Mouse (Mus musculus) liver, embryonic 14.5 days (tissue): ENCODE results near the gene Mafk. TPM values are rescaled to one million over a fixed set of nuclear protein-coding genes. Genes with fewer than 3 reads are reported as not detected.
A peak's percentile ranks its signal among the peaks of the same experiment; 100 is the strongest.

Experiments
- ATAC-seq: fragments of 200-750 bp; cut with Nextera tagmentation; 2 replicates; pipeline ENCODE4 v1.8.0; 2017; ENCODE audit warnings: moderate number of reproducible peaks, mild to moderate bottlenecking, moderate library complexity; ENCODE audit not compliant: insufficient read depth
- DNase-seq, 3 experiments: peaks; one replicate each; pipeline ENCODE4 v3.0.0-alpha.2; 2012 to 2013; ENCODE audit warnings: low read depth in 3 of 3, low spot score in 3 of 3
- H3K27ac ChIP-seq: fragments of 300-500 bp; sonication (generic); 2 replicates; pipeline ENCODE4 v1.5.1; 2014; ENCODE audit warnings: moderate library complexity, mild to moderate bottlenecking, control low read depth, inconsistent platforms
- H3K27me3 ChIP-seq: fragments of 300-500 bp; sonication (generic); 2 replicates; pipeline ENCODE4 v1.6.1; 2014; ENCODE audit warnings: mild to moderate bottlenecking, low read length, moderate library complexity; ENCODE audit not compliant: control insufficient read depth, insufficient read depth
- H3K36me3 ChIP-seq: fragments of 300-500 bp; sonication (generic); replicated peaks from 2 replicates; pipeline ENCODE4 v1.6.1; 2014; ENCODE audit warnings: low read depth; ENCODE audit not compliant: control insufficient read depth, insufficient read depth
- H3K4me1 ChIP-seq, 2 experiments: fragments of 200-500 bp in 1 of 2; fragments of 300-500 bp in 1 of 2; sonication (generic) in 1 of 2; replicated peaks; 2 replicates each; pipeline ENCODE4 v1.6.1; 2012 to 2014; ENCODE audit warnings: antibody characterized with exemption in 1 of 2, inconsistent platforms in 1 of 2, low read length in 1 of 2; ENCODE audit not compliant: control insufficient read depth in 2 of 2, insufficient read depth in 2 of 2
- H3K4me2 ChIP-seq: fragments of 300-500 bp; sonication (generic); 2 replicates; pipeline ENCODE4 v1.6.1; 2014; ENCODE audit warnings: low read depth, mild to moderate bottlenecking, control low read depth, moderate library complexity
- H3K4me3 ChIP-seq, 2 experiments: fragments of 200-500 bp in 1 of 2; fragments of 300-500 bp in 1 of 2; sonication (generic) in 1 of 2; 2 replicates each; pipeline ENCODE4 v1.5.1; 2012 to 2014; ENCODE audit warnings: low read depth in 2 of 2, low read length in 2 of 2, mild to moderate bottlenecking in 2 of 2, control low read depth in 1 of 2, inconsistent platforms in 1 of 2, moderate library complexity in 1 of 2; ENCODE audit not compliant: insufficient read depth in 1 of 2
- H3K9ac ChIP-seq: fragments of 300-500 bp; sonication (generic); replicated peaks from 2 replicates; pipeline ENCODE4 v1.6.1; 2014; ENCODE audit warnings: mild to moderate bottlenecking, control low read depth, moderate library complexity
- H3K9me3 ChIP-seq: fragments of 300-500 bp; sonication (generic); 2 replicates; pipeline ENCODE4 v1.6.1; 2016; ENCODE audit warnings: low read length, mixed read lengths; ENCODE audit not compliant: control insufficient read depth
- CTCF ChIP-seq: IDR thresholded peaks from 2 replicates; pipeline ENCODE4 v1.5.1; 2016; ENCODE audit warnings: antibody characterized with exemption, low read depth, control low read depth
- EP300 ChIP-seq: IDR thresholded peaks from 2 replicates; pipeline ENCODE4 v1.6.1; 2016; ENCODE audit warnings: antibody characterized with exemption, low read depth
- WGBS: fragments of 180-500 bp; shearing (Covaris S2); extraction: QIAGEN DNeasy Blood & Tissue Kit; methylation state at CpG from one replicate; pipeline ENCODE4 v1.1.7; 2014; ENCODE audit not compliant: insufficient replicate concordance; 5-methylcytosine and 5-hydroxymethylcytosine counted together
- microRNA-seq: library from miRNA; unstranded; fragments of <30 nt; microRNA quantifications from one replicate; pipeline ENCODE4, GENCODE M21; 2016
- polyA plus RNA-seq, 2 experiments: library from polyadenylated mRNA; depleted of rRNA in 1 of 2; stranded (reverse) in 1 of 2; unstranded in 1 of 2; fragments of >200 nt; fragmentation: Nextera tagmentation in 1 of 2; extraction: Ambion mirVana in 1 of 2; gene quantifications; 2 replicates each; pipeline versions ENCODE4 v1.2.1 to v1.2.3; 2012 to 2014

The Mafk gene
- polyA plus RNA-seq, 2 experiments, result 20.7 to 23.0 TPM

DNA sequence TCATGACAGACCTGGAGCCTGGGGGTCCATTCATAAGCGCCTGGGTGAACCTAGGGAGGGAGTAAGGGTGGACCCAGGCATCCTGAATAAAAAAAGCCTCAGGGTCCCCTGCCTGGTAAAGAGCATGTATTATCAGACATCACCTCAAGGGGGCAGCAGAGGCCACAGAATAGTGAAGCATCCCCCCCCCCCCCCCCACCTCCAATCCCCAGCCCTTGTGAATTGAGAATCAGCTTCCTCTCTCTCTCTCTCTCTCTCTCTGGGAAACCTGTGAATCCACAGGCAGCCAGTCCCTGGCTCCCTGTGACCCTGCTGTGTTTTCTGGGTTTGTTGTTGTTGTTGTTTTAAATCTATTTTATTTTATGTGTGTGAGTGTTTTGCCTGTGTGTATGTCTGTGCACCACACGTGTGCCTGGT is 47.2 kb downstream of the Mafk start:
- no peak for ATAC-seq
- TF ChIP-seq CTCF (peak; percentile 49), EP300 (no peak)
- H3K9ac ChIP-seq, result no peak overlapping the region
- no peak overlapping the region for H3K4me3 ChIP-seq
- no peak overlapping the region for H3K4me2 ChIP-seq
- H3K27ac ChIP-seq, result no peak overlapping the region
- no peak for DNase-seq
- no peaks in the 10 kb centered on the region for H3K27me3 ChIP-seq
- H3K9me3 ChIP-seq, result no peaks in the 10 kb centered on the region
- no peaks in the 10 kb centered on the region for H3K4me1 ChIP-seq
- 12% methylated on average over 2 of the region's 2 CpGs for WGBS
- H3K36me3 ChIP-seq, result no peaks in the 10 kb centered on the region

DNA sequence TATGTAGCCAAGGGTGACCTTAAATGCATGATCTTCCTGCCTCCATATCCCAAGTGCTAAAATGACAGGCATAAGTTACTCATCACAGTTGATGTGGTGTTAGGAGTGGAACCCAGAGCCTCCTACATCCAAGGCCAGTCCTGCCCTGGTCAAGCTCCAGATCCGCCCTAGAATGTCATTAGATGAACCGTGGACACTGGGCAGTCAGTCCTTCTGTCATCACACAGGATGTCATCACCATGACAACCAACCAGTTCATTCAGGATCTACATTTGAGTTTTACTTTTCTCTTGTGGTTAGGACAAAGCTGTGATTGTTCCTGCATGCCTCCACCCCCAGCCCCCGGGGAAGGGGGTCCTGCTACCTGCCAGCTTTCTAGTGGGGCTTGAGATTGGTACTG is 47.8 kb downstream of the Mafk start:
- H3K27me3 ChIP-seq, result no peaks in the 10 kb centered on the region
- no peak for DNase-seq
- TF ChIP-seq CTCF, result no peak
- no peak for TF ChIP-seq EP300
- no peak overlapping the region for H3K4me2 ChIP-seq
- no peaks in the 10 kb centered on the region for H3K36me3 ChIP-seq
- no peak overlapping the region for H3K27ac ChIP-seq
- no peak overlapping the region for H3K9ac ChIP-seq
- no peaks in the 10 kb centered on the region for H3K9me3 ChIP-seq
- 32% methylated on average over 3 of the region's 3 CpGs for WGBS
- no peak for ATAC-seq
- no peaks in the 10 kb centered on the region for H3K4me1 ChIP-seq
- no peak overlapping the region for H3K4me3 ChIP-seq

DNA sequence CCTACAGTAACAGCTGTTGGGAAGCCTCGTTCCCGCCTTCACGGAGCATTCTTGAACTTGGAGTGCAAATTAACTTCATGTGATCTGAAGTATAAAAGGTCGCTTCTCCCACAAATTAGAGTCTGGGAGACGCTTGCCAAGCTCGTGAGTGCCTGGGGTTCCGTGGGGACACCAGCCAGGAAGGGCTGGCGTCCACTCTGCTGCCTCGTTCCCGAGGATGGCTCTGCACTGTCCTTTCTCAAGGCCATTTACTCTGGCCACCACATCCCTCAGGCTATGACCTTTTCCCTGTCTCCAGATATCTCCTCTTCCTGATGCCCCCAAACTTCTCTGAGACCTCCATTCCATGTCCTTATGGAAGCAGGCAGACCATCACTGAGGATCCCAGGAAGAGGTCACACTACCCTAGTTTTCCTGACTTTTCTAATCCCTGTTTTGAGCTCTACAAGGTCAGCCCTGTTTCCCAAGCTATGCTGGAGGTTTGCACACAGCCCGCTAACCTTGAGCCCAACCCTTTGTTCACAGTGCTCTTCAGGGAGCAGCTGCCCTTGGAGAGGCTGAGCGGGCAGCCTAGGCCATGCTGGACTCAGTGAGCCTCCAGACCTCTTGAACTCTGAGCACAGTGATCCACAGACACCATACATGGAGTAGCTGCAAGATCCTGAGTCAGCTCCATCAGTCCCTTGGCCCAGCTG is 58.5 kb downstream of the Mafk start:
- no peak overlapping the region for H3K27ac ChIP-seq
- 63% methylated on average over 12 of the region's 12 CpGs for WGBS
- no peak for ATAC-seq
- DNase-seq, result no peak
- no peak overlapping the region for H3K9ac ChIP-seq
- no peak overlapping the region for H3K4me3 ChIP-seq
- H3K4me2 ChIP-seq, result no peak overlapping the region
- no peaks in the 10 kb centered on the region for H3K36me3 ChIP-seq
- no peak for TF ChIP-seq CTCF
- TF ChIP-seq EP300, result no peak
- H3K4me1 ChIP-seq, result no peaks in the 10 kb centered on the region
- no peaks in the 10 kb centered on the region for H3K27me3 ChIP-seq
- no peaks in the 10 kb centered on the region for H3K9me3 ChIP-seq

Small RNAs within 50 kb of the gene (microRNA-seq; reads per million reads assigned to microRNA genes)
- not detected for gene Mir7037

Other genes with a start within 250 kb of the Mafk start
- gene Uncx, start 248.0 kb upstream of the Mafk start, polyA plus RNA-seq (2012; rRNA removed), result 0.05 TPM in 1 of 2 replicates, not detected in the other
- gene Uncx, start 248.0 kb upstream of the Mafk start, polyA plus RNA-seq (2014; fragmentation: Nextera tagmentation; extraction: Ambion mirVana), result not detected in 2 replicates
- 8.3 and 8.4 TPM in 2 replicates for gene Micall2, start 55.2 kb upstream of the Mafk start, polyA plus RNA-seq (2012; rRNA removed)
- gene Micall2, start 55.2 kb upstream of the Mafk start, polyA plus RNA-seq (2014; fragmentation: Nextera tagmentation; extraction: Ambion mirVana), result 10.3 and 14.4 TPM in 2 replicates
- gene Ints1, start 15.8 kb upstream of the Mafk start, polyA plus RNA-seq (2012; rRNA removed), result 12.1 and 14.5 TPM in 2 replicates
- 13.5 and 17.5 TPM in 2 replicates for gene Ints1, start 15.8 kb upstream of the Mafk start, polyA plus RNA-seq (2014; fragmentation: Nextera tagmentation; extraction: Ambion mirVana)
- gene Tmem184a, start 28.4 kb downstream of the Mafk start, polyA plus RNA-seq (2012; rRNA removed), result 0.75 TPM in 2 replicates
- 0.90 and 1.2 TPM in 2 replicates for gene Tmem184a, start 28.4 kb downstream of the Mafk start, polyA plus RNA-seq (2014; fragmentation: Nextera tagmentation; extraction: Ambion mirVana)
- not detected in 2 replicates for gene Gm26938, start 34.9 kb downstream of the Mafk start, polyA plus RNA-seq (2012; rRNA removed)
- gene Gm26938, start 34.9 kb downstream of the Mafk start, polyA plus RNA-seq (2014; fragmentation: Nextera tagmentation; extraction: Ambion mirVana), result not detected in 2 replicates
- 34.5 and 41.9 TPM in 2 replicates for gene Psmg3, start 35.4 kb downstream of the Mafk start, polyA plus RNA-seq (2012; rRNA removed)
- 46.5 and 56.0 TPM in 2 replicates for gene Psmg3, start 35.4 kb downstream of the Mafk start, polyA plus RNA-seq (2014; fragmentation: Nextera tagmentation; extraction: Ambion mirVana)
- 0.09 and 0.16 TPM in 2 replicates for gene Elfn1, start 116.4 kb downstream of the Mafk start, polyA plus RNA-seq (2012; rRNA removed)
- 0.04 TPM in 1 of 2 replicates, not detected in the other for gene Elfn1, start 116.4 kb downstream of the Mafk start, polyA plus RNA-seq (2014; fragmentation: Nextera tagmentation; extraction: Ambion mirVana)